Mouse (Mus musculus): ENCODE measurements at regions not wholly inside any gene's neighbourhood (a gene's known extent, or its start where the extent isn't known, plus 50 kb on each side); places are given as distances from the start of the nearest gene placed in this dataset.
"Not testable (repeated sequence)": the region's sequence is repeated elsewhere in the genome, so short reads cannot be mapped to it uniquely, and the experiment has no call there.

DNA sequence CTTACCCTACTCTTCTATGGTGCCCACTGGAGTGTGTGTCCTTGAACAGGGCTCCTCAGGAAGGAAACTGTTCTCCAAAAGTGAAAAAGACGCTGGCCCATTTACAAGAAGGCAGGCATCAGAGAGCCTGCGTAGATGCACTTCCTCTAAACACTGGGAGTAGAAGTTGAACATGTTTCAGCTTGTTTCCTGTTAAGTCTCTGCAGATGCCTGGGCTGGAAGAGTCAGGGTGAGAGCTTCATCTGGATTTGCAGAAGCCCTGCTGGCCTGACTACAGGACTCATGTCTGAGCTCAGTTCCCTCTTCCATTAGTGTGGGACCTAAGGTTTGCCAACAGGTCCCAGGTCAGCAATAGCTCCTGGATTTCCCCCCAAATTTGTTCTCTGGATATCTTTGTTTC lies 54.7 kb upstream of the Nlrp1b start:
- Histone ChIP-seq H3K79me2 (replicated peaks; ENCODE audit: control insufficient read depth, insufficient read depth, low read length) (no peaks in the 10 kb centered on the region), H3K27me3 (ENCODE audit: control insufficient read depth, insufficient read depth, low read length) (no peaks in the 10 kb centered on the region), H3K36me3 (ENCODE audit: control insufficient read depth, insufficient read depth, low read length) (no peaks in the 10 kb centered on the region), H3K4me3 (no peak overlapping the region), H3K27ac (no peak overlapping the region), H3K4me1 (ENCODE audit: control insufficient read depth, insufficient read depth, low read length) (no peaks in the 10 kb centered on the region), H3K9ac (ENCODE audit: low read depth, low read length) (no peak overlapping the region)
- DNase-seq = peak in 1 of 2 experiments; percentile 6
- no peak for TF ChIP-seq CTCF (IDR thresholded peaks at IDR 0.05)
- WGBS = 35% methylated on average over 2 of the region's 2 CpGs
- intact Hi-C loops (cut with DNase I) = no loop called here

DNA sequence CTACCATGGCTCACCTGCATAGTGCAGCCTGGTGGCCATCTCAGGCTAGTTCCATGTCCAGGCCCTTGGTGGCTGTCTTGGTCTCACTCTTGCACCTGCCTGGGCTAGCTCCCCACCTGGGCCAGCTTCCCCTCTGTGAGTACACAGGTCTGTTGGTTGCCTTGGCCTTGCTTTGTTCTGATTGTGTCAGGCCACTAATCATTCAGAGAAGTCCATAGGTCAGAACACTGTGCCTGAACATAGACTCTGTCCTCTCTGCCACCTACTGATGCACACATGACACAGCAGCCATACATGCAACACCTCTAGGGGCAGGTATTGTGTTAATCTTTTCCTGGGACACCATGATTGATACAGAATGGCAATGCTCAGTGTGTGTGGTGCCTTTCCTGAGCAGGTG lies 57.7 kb upstream of the Nlrp1b start:
- not testable (repeated sequence) for H3K4me3 ChIP-seq; H3K27ac ChIP-seq; H3K36me3 ChIP-seq (ENCODE audit: control insufficient read depth, insufficient read depth, low read length); H3K4me1 ChIP-seq (ENCODE audit: control insufficient read depth, insufficient read depth, low read length); H3K27me3 ChIP-seq (ENCODE audit: control insufficient read depth, insufficient read depth, low read length); H3K9ac ChIP-seq (ENCODE audit: low read depth, low read length); H3K79me2 ChIP-seq (replicated peaks; ENCODE audit: control insufficient read depth, insufficient read depth, low read length); DNase-seq
- intact Hi-C loops (cut with DNase I) = loop anchor here (2.0 kb wide), 2 partner anchors 59 to 135 kb away; no protein-coding TSS in a partner anchor

DNA sequence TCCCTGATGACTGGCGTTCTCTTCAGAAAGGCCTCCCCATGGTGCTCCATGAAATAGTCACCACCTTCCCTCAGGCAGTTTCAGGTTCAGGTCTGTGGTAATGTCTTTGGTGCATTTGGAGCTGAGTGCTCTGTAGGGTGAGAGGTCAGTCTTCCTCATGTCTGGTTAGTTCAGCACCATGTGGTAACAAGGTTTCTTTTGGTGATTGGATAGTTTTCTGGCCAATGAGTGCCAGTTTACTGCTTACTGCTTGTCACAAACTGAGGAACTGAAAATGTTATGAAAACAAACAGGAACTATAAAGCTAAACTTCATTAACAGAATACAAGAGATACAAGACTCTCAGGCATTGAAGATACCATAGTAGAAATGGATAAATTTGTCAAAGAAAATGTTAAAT lies 59.0 kb upstream of the Nlrp1b start:
- H3K79me2 ChIP-seq (replicated peaks; ENCODE audit: control insufficient read depth, insufficient read depth, low read length) = no peaks in the 10 kb centered on the region
- H3K4me3 ChIP-seq = no peak overlapping the region
- H3K36me3 ChIP-seq (ENCODE audit: control insufficient read depth, insufficient read depth, low read length) = no peaks in the 10 kb centered on the region
- intact Hi-C loops (cut with DNase I) = loop anchor here (2.0 kb wide), 2 partner anchors 61 to 137 kb away; no protein-coding TSS in a partner anchor
- no peak overlapping the region for H3K27ac ChIP-seq
- no peak for DNase-seq
- no peaks in the 10 kb centered on the region for H3K4me1 ChIP-seq (ENCODE audit: control insufficient read depth, insufficient read depth, low read length)
- TF ChIP-seq CTCF (IDR thresholded peaks at IDR 0.05) = no peak
- no peak for TF ChIP-seq EP300 (IDR thresholded peaks at IDR 0.05; ENCODE audit: insufficient read depth, low read depth, low read length)
- TF ChIP-seq POLR2A (IDR thresholded peaks at IDR 0.05; ENCODE audit: insufficient read depth, low read depth, low read length) = no peak
- no peak overlapping the region for H3K9ac ChIP-seq (ENCODE audit: low read depth, low read length)
- H3K27me3 ChIP-seq (ENCODE audit: control insufficient read depth, insufficient read depth, low read length) = no peaks in the 10 kb centered on the region
- WGBS = 78% methylated on average over 1 of the region's 1 CpGs

GRCm38 (mm10) chr11:71299479-71299878 lies 68.9 kb upstream of the Nlrp1b start:
- intact Hi-C loops (cut with DNase I) = no loop called here
- TF ChIP-seq EP300 (IDR thresholded peaks at IDR 0.05; ENCODE audit: insufficient read depth, low read depth, low read length) (no peak), POLR2A (IDR thresholded peaks at IDR 0.05; ENCODE audit: insufficient read depth, low read depth, low read length) (no peak), CTCF (IDR thresholded peaks at IDR 0.05) (no peak)
- Histone ChIP-seq H3K4me1 (ENCODE audit: control insufficient read depth, insufficient read depth, low read length) (no peaks in the 10 kb centered on the region), H3K9ac (ENCODE audit: low read depth, low read length) (no peak overlapping the region), H3K79me2 (replicated peaks; ENCODE audit: control insufficient read depth, insufficient read depth, low read length) (no peaks in the 10 kb centered on the region), H3K27ac (no peak overlapping the region), H3K27me3 (ENCODE audit: control insufficient read depth, insufficient read depth, low read length) (no peaks in the 10 kb centered on the region), H3K36me3 (ENCODE audit: control insufficient read depth, insufficient read depth, low read length) (no peaks in the 10 kb centered on the region), H3K4me3 (no peak overlapping the region)
- DNase-seq = no peak
- WGBS = 88% methylated on average over 1 of the region's 1 CpGs

GRCm38 (mm10) chr11:71323439-71323838 lies 92.9 kb upstream of the Nlrp1b start:
- H3K79me2 ChIP-seq (replicated peaks; ENCODE audit: control insufficient read depth, insufficient read depth, low read length) = no peaks in the 10 kb centered on the region
- no peaks in the 10 kb centered on the region for H3K27me3 ChIP-seq (ENCODE audit: control insufficient read depth, insufficient read depth, low read length)
- H3K27ac ChIP-seq = no peak overlapping the region
- H3K4me3 ChIP-seq = no peak overlapping the region
- H3K9ac ChIP-seq (ENCODE audit: low read depth, low read length) = no peak overlapping the region
- H3K4me1 ChIP-seq (ENCODE audit: control insufficient read depth, insufficient read depth, low read length) = no peaks in the 10 kb centered on the region
- no peak for DNase-seq
- intact Hi-C loops (cut with DNase I) = no loop called here
- peak; percentile 50 for TF ChIP-seq CTCF (IDR thresholded peaks at IDR 0.05)
- no peak for TF ChIP-seq EP300 (IDR thresholded peaks at IDR 0.05; ENCODE audit: insufficient read depth, low read depth, low read length)
- no peak for TF ChIP-seq POLR2A (IDR thresholded peaks at IDR 0.05; ENCODE audit: insufficient read depth, low read depth, low read length)
- WGBS = 13% methylated on average over 1 of the region's 1 CpGs
- H3K36me3 ChIP-seq (ENCODE audit: control insufficient read depth, insufficient read depth, low read length) = no peaks in the 10 kb centered on the region

- Histone ChIP-seq H3K36me3 (ENCODE audit: control insufficient read depth, insufficient read depth, low read length) (no peaks in the 10 kb centered on the region), H3K79me2 (replicated peaks; ENCODE audit: control insufficient read depth, insufficient read depth, low read length) (no peaks in the 10 kb centered on the region), H3K27ac (no peak overlapping the region), H3K9ac (ENCODE audit: low read depth, low read length) (no peak overlapping the region), H3K4me1 (ENCODE audit: control insufficient read depth, insufficient read depth, low read length) (no peaks in the 10 kb centered on the region), H3K4me3 (no peak overlapping the region), H3K27me3 (ENCODE audit: control insufficient read depth, insufficient read depth, low read length) (peaks cover 1% of the 10 kb centered on the region; the same call in 1 of the 2 replicates)
- DNase-seq = no peak
- TF ChIP-seq CTCF (IDR thresholded peaks at IDR 0.05) = peak; percentile 64
- TF ChIP-seq EP300 (IDR thresholded peaks at IDR 0.05; ENCODE audit: insufficient read depth, low read depth, low read length) = no peak
- 5% methylated on average over 1 of the region's 1 CpGs for WGBS
- intact Hi-C loops (cut with DNase I) = loop anchor here (5.0 kb wide), 2 partner anchors 685 to 700 kb away; partner anchors contain the start of gene Aipl1
Measured at GRCm38 (mm10) chr11:71337428-71337827, 106.9 kb upstream of the Nlrp1b start.

DNA sequence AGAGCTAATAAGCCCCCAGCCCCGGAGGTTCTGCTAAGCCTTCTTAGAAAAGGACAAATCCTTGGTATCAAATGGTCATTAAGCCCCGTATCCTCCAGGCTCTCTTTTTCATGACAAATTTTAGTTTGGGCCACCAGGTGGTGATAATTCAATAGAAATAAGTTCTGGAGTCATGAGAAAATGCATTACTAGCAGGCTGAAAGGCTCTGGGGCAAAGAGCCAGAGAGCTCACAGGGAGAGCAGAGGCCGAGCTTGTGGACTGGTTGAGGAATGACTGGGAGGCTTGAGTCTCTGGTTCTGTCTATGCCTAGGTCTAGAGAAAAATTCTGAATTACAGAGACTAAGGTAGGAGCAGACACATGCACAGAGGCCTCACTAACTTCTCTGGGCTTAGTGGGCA lies 115.5 kb upstream of the Nlrp1b start:
- Histone ChIP-seq H3K4me3 (no peak overlapping the region), H3K79me2 (replicated peaks; ENCODE audit: control insufficient read depth, insufficient read depth, low read length) (no peaks in the 10 kb centered on the region), H3K27me3 (ENCODE audit: control insufficient read depth, insufficient read depth, low read length) (no peaks in the 10 kb centered on the region), H3K9ac (ENCODE audit: low read depth, low read length) (no peak overlapping the region), H3K36me3 (ENCODE audit: control insufficient read depth, insufficient read depth, low read length) (no peaks in the 10 kb centered on the region), H3K27ac (no peak overlapping the region), H3K4me1 (ENCODE audit: control insufficient read depth, insufficient read depth, low read length) (no peaks in the 10 kb centered on the region)
- WGBS = 16% methylated on average over 3 of the region's 3 CpGs
- no peak for DNase-seq
- TF ChIP-seq CTCF (IDR thresholded peaks at IDR 0.05) (peak; percentile 49), EP300 (IDR thresholded peaks at IDR 0.05; ENCODE audit: insufficient read depth, low read depth, low read length) (no peak), POLR2A (IDR thresholded peaks at IDR 0.05; ENCODE audit: insufficient read depth, low read depth, low read length) (no peak)
- intact Hi-C loops (cut with DNase I) = loop anchor here (10.0 kb wide), 2 partner anchors 329 to 499 kb away; no protein-coding TSS in a partner anchor

Data from heart, adult 2 months (tissue).